Mouse (Mus musculus) kidney, postnatal 36 days (tissue): ENCODE results near the gene Ccdc91.

Source experiments
- DNase-seq, 2 experiments: peaks; one replicate each; pipeline ENCODE4 v3.0.0; 2021 to 2022; ENCODE audit warnings: mixed read lengths in 2 of 2

The Ccdc91 gene

DNA sequence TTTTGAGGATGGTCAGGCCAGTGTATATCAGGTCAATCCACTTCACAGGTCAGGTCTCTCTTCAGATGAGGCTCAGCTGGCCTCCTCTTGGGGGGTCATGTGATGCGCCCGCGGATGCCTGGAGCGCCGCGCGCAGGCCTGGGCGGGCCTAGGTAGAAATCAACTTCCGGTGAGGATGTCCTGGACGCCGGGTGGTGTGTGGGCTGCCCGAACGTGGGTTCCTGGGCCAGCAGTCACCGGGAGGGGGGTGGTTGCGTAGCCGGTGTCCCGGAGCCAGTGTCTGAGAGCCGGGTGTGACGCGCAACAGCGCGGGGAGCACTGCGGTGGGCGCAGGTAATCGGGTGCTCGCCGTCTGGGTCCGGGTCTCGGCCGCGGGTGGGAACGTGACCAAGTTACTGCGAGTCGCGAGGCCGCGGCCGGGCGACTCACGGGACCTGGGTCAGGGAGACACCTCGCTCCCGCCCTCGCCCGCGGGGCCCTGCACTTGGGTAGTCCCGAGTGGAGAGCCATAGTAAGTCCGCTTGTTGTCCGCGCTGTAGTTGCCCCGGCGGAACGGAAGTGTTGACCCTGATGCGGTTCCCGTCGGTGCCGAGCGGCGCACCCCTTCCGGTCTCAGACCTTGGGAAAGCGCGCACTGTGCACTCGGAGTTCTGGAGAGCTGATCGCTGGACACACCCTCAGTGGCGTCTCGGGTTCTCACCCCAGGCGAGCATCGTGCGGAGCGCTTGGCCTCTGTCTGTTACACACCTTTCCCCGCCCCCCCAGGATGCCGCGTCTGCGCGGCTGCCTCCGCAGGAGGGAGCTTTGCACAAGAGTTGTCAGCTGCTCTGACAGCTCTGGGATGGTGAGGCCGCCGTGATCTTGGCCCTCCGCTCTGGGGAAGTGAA lies at the start of gene Ccdc91:
Gene Ccdc91, plus strand, starts transcription at position 102 of the 887 bp plus-strand sequence.
- peak; percentile 92 to 94 for DNase-seq

DNA sequence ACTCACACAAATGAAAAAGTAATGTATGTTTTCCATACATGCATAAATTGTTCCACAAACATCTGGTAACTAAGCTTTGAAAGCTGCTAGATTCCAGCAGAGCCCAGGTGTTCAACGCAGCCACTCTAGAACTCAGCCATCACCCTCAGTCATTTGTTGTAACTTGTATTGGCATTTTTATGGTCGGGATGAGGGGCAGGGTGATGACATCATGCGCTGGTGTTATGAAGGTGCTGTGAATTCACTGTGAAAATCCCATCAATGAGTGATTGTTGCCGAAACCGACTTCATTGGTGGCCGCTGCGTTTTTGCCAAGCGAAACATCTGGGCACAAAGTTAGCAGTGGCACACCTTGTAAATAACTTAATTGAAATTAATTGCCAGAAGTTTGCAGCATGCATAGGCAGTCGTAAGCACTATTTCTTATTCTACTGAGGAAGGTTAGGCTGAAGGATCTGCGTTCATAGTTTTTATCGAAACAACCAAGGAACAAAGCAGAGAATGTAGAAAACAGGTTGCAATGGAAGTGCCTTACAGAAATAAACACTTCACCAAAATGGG lies 48.6 kb upstream of the Ccdc91 start:
- DNase-seq: no peak

DNA sequence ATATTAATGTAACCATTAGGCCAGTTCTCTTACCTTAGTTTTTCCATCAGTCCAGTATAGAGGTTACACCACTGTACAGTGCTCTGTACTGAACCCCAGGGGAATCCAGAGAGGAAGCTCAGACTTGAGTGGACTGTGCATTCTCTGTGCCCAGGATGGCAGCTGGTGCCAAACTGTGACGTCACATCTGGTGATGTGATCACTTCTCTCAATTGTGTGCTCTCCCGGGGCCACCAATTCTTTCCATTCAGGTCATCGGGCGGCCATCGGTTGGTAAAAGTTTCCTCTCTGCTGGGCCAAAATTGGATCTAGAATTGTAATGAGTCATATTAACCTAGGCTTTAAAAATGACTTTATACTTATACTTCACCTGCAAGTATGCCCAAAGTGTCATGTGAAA lies 19.9 kb upstream of the Ccdc91 start:
- DNase-seq: peak; percentile 4 to 14

DNA sequence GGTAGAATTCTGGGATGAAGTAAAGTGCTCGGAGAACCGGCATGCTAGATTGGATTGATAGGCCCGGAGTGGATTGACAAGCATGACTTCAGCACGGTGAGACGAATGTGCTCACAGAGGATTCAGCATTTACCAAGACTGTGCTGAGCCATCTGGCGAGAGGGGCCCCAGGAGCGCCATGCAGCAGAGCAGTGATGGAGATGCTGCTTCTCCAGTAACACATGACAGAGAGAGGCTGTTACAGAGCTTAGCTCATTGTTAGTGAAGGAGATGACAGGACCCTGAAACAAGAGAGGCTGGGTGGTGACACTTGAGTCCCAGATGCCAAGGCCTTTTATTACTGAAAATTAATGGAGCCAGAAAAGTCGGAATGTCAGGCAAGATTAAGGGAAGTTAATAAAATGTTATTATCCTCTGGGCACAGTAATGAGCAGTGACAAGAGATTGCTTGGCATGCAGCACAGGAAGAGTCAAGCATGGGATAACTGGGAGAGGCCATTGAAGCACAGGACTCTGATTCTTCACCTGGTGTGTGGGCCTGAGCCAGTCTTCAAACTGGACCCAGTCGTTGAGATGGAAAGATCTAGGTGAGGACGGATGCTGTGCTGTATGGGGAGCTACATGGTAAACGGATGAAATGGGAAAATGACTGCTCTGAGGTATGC lies 16.9 kb upstream of the Ccdc91 start:
- no peak for DNase-seq

DNA sequence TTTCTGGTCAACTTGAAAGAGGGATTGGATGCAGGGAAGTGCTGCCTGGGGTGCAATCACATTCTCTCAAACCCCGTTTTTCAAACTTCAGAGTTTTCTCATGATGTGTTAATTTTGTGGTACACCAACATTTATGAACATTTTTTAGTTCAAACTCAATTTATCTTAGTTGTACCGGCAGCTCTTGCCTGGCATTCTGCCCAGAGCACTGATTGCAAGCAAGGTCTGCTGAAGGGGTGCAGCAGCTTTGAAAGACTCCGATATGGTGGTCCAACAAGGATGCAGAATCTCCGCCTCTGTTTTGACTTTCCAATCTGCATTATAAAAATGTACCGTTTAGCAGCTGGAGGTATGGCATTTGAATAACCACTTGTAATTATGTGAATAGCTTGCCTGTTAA lies 5.6 kb upstream of the Ccdc91 start:
- no peak for DNase-seq

DNA sequence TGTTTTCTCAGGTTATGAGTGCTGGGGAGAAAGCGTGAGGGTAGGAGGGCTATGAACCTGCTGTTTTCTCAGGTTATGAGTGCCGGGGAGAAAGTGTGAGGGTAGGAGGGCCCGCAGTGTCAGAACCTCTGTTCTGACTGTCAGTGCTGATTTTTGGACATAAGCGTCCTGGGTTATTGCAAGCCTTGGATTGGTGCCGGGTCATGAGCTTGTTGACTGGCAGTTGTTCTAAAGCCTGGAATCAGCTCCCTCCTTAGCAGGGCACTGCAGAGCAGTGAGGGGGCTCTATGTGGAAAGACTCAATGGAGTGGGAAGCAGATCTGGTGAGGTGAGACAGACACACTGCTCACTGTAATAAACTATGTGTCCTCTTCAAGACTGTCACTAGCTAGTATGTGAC lies 5.5 kb downstream of the Ccdc91 start:
- peak; percentile 23 to 38 for DNase-seq

DNA sequence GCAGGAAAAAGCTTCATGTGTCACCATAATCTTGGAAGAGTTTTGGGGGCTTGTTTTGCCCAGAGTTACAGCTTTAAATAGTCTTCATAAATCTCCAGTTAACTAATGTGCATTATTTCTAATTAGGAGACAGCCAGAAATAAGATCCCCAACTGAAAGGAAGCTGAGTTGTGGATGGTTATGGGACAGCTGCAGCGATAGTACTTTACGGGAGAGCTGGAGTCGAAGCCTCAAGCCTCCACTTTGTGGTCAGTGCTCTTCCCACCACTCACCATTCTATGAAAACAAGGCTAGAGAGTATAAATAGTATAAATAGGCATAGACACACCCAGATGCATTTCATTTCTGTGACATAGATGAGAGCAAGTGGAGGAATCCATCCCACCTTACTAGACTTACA lies 14.5 kb downstream of the Ccdc91 start:
- no peak for DNase-seq

DNA sequence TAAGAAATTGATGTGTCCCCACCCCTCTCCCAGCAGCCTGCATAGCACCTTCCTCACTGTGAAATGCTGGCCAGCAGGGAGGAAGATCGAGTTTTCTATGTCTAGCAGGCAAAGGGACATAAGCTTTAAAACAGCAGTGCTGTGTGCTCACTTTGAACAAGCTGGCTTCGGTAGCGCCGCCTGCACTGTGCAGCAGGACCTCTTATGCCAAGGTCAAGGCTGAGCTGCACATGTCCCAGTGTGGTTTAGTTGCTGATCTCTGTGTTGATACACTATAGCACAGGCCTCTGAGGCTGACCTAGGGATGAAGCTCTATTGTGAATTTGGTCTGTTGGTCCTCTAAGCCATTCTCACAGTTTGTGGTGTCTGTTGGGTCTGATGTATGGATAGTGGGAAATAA lies 16.9 kb downstream of the Ccdc91 start:
- no peak for DNase-seq

DNA sequence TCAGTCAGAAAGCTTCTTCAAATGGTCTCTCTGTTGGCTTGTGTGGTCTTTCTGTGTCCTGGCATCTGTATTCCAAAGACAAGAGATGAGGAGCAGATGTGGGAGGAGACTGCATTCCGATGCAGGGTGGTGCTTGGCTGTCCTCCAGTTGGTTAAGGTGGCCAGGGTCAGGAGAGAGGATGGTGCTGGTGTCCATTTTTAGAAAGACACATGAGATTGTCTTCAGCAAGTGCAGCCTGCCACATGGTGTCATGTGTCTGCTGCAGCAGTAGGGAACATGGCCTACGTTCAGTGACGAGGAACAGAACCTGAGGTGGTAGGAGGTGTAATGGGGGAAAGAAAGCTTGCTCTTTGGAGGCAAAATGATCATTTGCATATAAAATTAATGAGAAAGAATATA lies 25.8 kb downstream of the Ccdc91 start:
- DNase-seq: no peak

DNA sequence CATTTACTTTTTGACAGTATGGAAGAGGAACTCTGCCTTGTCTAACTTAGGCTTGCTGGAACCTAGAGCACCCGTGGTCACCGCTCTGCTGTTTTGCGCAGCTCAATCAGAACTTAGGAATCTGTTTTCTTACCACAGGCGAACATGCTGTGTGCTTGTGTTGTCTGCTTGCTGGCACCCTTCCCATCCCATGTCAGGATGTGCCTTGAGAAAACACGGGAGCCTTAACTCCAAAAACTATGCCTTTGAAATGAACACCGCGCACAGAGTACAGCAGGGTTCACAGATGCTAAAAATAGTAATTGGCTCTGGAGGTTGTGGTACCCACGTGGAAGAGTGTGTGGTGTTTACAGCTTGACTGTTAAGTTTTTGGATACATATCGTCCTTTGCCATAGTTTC lies 30.4 kb downstream of the Ccdc91 start:
- peak in 1 of 2 experiments; percentile 6 for DNase-seq

DNA sequence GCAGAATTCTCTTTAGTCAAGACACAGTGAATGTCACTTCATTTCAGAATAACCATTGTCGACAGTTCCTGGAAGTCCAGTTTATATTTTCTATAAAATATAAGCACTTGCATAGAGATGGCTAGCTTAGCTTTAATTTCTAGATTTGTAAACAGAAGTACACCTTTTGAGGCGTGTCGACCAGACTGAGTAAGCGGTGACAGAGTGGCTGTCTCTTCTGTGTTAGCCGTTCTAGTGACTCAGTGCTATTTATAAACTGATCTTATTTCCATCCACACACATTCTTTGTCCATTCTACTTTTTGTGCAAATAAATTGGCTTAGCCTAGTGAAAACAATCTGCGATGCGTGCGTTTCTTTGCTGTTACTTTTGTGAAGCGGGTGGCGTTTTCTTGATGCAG lies 30.9 kb downstream of the Ccdc91 start:
- no peak for DNase-seq

DNA sequence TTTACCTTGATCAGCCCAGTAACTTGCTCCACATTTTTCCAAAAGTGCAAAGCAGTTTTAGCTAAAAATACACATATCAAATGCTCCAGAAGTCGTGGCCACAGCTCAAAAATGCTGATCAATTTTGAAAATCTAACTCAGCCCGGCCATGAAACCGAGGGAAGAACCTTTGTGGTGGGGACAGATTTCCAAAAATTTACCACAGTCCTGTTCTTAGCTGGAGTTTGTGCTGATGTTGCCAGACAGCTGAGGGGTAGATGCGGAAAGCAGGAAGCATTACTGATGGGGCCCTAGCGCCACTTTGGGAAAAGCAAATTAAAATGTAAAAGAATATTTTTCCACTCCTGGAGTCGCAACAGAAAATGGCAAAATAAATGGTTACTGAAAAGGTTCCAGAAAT lies 31.6 kb downstream of the Ccdc91 start:
- DNase-seq: no peak

DNA sequence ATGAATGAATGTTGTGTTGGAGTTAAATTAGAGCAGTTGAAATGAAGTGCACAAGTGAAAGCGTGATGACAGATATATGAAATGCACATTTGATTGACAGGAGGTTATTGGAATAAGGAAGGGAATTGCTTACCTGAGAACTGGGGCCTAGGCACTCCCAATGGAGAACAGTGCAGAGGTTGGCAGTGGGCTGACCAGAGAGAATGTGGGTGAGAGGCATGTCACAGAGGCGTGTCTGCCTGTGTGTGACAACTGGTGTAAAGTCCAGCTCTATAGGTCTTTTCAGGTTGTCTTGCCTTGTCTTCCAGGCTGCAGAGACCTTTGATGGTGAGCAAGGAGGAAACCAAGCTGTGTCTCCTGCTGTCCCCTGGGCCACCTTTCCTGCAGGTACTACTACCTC lies 34.9 kb downstream of the Ccdc91 start:
- no peak for DNase-seq

DNA sequence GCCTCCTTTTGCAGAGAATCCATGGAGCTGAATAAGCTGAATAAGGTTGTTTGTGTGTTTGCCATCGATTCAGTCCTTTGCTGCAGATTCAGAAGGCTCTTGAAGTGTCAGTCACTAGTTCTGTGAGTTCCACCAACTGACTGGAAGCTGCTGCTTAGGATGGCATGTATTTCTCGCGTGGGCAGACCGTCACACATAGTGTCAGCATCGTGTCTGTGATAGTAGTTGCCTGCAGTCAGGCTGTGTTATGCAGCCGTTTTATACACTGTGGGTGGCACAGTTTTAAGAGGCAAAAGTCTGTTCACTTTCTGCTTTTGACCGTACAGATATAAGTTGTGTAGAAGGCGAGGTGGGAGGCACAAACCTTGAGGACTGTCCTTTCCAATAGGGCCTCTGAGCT lies 42.3 kb downstream of the Ccdc91 start:
- no peak for DNase-seq

DNA sequence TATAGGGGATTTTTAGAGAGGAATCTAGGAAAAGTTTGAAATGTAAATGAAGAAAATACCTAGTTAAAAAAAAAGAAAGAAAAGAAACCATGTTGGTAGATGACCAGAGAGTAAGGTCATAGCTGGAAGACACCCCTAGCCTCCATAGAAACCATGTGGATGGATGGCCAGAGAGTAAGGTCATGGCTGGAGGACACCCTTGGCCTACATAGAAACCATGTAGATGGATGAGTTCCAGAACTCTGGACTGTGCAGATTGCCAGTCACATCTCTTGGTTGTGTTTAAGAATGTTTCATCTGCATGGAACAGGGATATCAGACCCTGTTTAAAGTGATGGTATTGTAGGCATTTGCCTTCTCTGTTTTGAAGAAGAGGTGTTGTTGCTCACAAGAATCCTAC lies 49.6 kb downstream of the Ccdc91 start:
- no peak for DNase-seq

DNA sequence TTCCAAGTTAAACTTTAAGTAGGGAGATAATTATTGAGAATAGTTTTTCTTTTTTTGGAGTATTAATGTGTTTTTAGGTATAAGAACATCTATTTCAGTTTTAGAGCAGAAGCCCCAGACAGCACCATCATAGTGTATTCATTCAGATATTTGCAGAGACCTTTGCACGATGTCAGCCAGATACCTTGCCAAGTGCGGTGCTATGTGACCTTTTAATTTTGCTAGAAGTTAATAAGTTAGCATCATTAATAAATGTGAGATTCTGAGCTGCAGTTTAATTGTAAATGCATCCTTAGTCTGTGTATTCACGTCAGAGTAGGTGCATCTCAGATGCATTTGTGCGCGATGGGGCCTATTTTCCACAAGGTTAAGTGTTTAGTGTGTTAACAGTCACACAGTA lies 59.3 kb downstream of the Ccdc91 start:
- peak in 1 of 2 experiments; percentile 19 for DNase-seq

DNA sequence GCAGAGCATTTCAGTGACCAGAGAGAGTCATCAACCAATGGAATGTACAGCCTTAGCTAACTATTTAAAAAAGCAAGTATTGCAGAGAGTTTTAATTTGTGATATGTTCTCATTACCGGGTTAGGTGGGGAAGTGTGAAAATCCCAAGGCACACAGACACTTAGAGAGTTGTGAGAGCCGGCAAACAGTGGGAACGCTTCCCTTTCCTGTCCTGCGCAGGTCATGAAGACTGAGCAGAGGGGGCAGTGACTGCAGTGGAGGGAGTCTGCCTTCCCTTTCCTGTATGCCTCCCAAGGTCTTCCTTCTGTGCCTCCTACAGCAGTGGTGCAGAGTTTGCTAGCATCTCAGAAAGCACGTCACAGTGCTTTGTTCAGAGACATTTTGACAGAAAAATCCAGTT lies 62.6 kb downstream of the Ccdc91 start:
- no peak for DNase-seq

DNA sequence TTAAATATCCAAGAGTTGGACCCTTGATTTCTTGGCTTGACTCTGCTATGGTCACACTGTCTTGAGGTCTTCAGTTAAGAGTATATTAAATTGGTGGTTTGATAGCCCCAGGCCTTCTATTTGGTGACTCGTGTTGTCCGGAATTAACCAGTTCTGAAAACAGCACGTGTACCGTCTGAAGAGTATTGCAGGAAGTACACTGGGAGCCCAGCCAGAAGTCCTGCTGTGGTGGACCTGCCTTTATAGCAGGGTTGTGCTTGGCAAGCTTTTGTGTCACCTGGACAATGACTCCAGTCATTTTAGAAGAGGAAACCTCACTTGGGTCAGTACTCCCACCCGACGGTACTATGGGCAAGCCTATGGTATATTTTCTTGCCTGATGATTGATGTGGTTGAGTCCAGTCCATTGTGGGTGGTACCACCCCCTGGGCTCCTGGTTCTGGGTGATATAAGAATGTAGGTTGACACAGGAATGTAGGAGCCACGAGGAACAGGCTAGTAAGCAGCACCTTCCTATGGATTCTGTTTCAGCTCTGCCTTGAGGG lies 63.5 kb downstream of the Ccdc91 start:
- DNase-seq: peak; percentile 15 to 70

DNA sequence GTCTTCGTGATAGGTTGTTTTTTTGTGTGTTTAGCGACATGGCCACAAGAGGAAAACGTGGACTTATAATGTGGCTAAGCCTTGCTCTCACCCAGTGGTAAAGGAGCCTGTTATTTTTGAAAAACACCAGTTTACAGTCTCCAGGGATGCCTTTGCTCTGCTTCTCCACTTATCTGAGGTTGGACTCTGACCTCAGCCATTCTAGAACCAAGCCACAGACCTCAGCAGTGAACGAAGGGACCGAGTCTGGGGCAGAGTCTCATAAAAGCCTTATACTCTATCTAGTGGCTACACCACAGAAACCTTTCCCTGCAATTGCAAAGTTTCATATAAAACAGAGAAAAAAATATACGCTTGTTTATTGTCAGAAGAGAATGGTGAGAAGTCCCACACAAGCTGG lies 65.3 kb downstream of the Ccdc91 start:
- peak; percentile 6 to 25 for DNase-seq

DNA sequence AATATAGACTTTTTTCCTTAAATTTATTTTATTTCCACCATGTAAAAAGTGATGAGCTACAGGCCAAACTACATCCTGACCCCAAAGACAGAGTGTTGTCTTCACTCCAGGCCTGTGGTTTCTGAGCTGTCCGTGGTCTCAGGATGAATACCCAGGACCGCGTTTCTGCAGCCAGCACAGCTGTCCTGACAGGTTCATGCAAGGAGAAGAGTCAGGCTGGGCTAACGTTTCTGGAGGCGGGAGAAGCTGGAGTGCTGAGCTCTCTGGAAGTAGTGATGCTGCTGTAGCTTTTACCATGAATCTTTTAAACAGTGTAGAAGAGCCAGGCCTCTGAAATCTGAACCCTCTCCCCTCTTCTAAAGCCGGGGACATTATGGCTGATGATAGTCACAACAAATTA lies 80.0 kb downstream of the Ccdc91 start:
- no peak for DNase-seq

DNA sequence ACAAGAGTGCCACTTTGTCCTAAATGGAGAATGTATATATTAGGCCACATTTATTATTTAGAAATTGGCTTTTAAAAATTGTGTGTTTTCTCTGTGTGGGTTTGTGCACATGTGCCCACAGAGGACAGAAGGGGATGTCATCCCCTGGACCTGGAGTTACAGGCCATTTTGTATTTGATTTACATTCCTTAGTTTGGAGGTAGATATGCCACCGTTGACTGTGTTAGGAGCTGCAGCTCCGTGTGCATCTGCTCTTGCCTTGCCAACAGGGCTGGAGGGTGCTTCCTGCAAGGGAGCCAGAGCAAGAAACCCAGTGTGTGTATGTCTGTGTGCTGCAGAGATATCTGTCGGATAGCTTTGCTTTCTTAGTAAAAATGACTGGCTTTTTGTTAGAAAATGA lies 83.7 kb downstream of the Ccdc91 start:
- no peak for DNase-seq

DNA sequence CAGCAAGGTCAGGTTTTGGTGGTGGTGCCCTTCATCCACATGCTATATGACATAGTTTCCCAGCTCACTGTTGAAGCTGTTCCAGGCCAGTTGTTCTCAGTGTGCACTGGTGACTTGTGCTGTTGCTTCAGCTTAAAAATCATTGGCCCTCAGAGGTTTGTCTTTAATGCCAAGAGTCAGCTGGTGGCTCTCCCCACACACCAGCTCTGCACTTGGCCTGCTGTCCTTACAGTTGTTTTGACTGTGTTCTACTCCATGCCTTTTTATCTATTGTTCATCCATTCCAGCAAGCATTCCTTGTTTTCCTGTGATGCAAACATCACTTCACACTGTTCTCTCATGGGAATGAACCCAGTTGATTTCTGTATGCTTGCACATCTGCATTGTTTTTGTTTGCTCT lies 84.8 kb downstream of the Ccdc91 start:
- no peak for DNase-seq

DNA sequence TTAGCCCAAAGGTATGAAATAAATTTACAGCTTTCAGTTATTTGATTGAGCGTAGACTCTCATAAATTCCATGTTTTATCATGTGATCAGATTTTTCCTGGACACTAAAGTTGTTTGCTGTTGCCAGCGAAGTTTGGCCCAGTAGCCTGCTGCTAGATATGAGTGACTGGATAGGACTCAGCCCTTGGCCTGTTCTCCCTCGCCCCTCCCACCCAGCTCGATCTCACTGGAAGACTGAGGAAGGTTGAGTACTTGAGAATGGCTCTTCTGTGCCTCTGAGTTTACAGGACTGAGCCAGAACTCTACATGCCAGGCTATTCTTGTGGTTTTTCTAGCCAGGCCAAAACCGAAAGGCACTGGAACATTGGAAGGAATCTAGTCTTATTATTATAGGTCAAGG lies 93.6 kb downstream of the Ccdc91 start:
- DNase-seq: no peak

DNA sequence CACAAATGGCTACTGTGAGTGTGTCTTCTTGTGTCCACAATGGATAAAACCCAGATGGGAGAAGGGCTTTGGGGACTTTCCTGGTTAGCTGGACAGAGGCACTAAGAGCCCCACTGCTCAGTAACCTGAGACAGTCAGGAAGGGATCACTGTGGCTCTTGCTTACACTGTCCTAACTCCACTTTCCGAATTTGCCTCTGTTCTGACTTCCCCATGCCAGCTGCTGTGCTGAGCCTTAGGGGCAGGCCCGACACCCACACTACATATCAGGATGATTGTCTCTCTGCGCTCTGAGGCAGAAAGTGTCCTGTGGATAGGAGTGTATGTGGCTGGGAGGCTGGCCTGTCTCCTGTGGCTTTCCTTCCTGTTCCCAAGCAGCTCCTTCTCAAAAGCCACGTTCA lies 97.5 kb downstream of the Ccdc91 start:
- DNase-seq: no peak
